8 mouse cellular contexts compared by ENCODE assay signal in genomic region chr10:25296286-25296656, GRCm38 (mm10). TPM values are rescaled to one million over a fixed set of nuclear protein-coding genes. Genes with fewer than 3 reads are reported as not detected.
DNase-seq lines count a peak whose midpoint lies in the region; ATAC-seq and TF ChIP-seq lines count a peak whose summit lies in the region.

No protein-coding gene starts in this region.

- no peaks in the 10 kb centered on the region for H3K27me3 ChIP-seq in cerebellum, adult 2 months (ENCODE audit: control insufficient read depth, insufficient read depth, low read length)
- H3K27me3 ChIP-seq in megakaryocyte, embryonic 14.5 days (replicated peaks) = no peaks in the 10 kb centered on the region
- H3K27me3 ChIP-seq in limb, embryonic 13.5 days = no peaks in the 10 kb centered on the region
- H3K27me3 ChIP-seq in stomach, embryonic 16.5 days (ENCODE audit: control insufficient read depth, insufficient read depth, low read length) = no peaks in the 10 kb centered on the region

- TF ChIP-seq CTCF in cerebellum, adult 2 months (IDR thresholded peaks at IDR 0.05; ENCODE audit: borderline replicate concordance, insufficient read depth, low read depth, low read length) = no peak

- peak overlapping the region; percentile 58 for H3K4me2 ChIP-seq in limb, embryonic 13.5 days (replicated peaks)
- H3K4me2 ChIP-seq in stomach, embryonic 16.5 days (ENCODE audit: low read depth, low read length) = peak overlapping the region; percentile 64

- no peak overlapping the region for H3K27ac ChIP-seq in cerebellum, adult 2 months (ENCODE audit: insufficient read depth, low read length)
- peak overlapping the region; percentile 94 for H3K27ac ChIP-seq in limb, embryonic 13.5 days
- H3K27ac ChIP-seq in stomach, embryonic 16.5 days (ENCODE audit: low read length) = peak overlapping the region; percentile 92

- H3K4me3 ChIP-seq in cerebellum, adult 2 months (replicated peaks; ENCODE audit: insufficient read depth, low read depth, low read length) = peak overlapping the region; percentile 74
- H3K4me3 ChIP-seq in megakaryocyte, embryonic 14.5 days (replicated peaks) = peak overlapping the region; percentile 94
- H3K4me3 ChIP-seq in limb, embryonic 13.5 days = peak overlapping the region; percentile 63
- H3K4me3 ChIP-seq in stomach, embryonic 16.5 days (replicated peaks; ENCODE audit: low read length) = peak overlapping the region; percentile 65

- H3K4me1 ChIP-seq in cerebellum, adult 2 months (ENCODE audit: control insufficient read depth, insufficient read depth, low read length) = peaks cover 4% of the 10 kb centered on the region; the same call in 1 of the 2 replicates
- peaks cover 72% of the 10 kb centered on the region for H3K4me1 ChIP-seq in megakaryocyte, embryonic 14.5 days
- H3K4me1 ChIP-seq in limb, embryonic 13.5 days = peaks cover 38% of the 10 kb centered on the region
- peaks cover 15% of the 10 kb centered on the region for H3K4me1 ChIP-seq in stomach, embryonic 16.5 days (ENCODE audit: control insufficient read depth, insufficient read depth, low read length)

- 13% methylated on average over 8 of the region's 8 CpGs for WGBS in cerebellum, adult 2 months
- WGBS in limb, embryonic 13.5 days = 44% methylated on average over 8 of the region's 8 CpGs
- 40% methylated on average over 8 of the region's 8 CpGs for WGBS in stomach, embryonic 16.5 days

- peak in 1 of 2 experiments; percentile 24 for DNase-seq in cerebellum, adult 2 months
- DNase-seq in cerebellum, adult 8-10 months = no peak
- no peak for DNase-seq in layer of hippocampus, postnatal 10 days (ENCODE audit: low spot score in 2 of 2)
- no peak for DNase-seq in urinary bladder, adult 18-20 months (ENCODE audit: low spot score in 2 of 2)

- peaks cover under 1% of the 10 kb centered on the region for H3K36me3 ChIP-seq in megakaryocyte, embryonic 14.5 days (replicated peaks; ENCODE audit: low read length)
- no peaks in the 10 kb centered on the region for H3K36me3 ChIP-seq in limb, embryonic 13.5 days
- no peaks in the 10 kb centered on the region for H3K36me3 ChIP-seq in stomach, embryonic 16.5 days (ENCODE audit: control insufficient read depth, insufficient read depth, low read length)

- H3K9ac ChIP-seq in limb, embryonic 13.5 days = peak overlapping the region; percentile 84
- peak overlapping the region; percentile 85 for H3K9ac ChIP-seq in stomach, embryonic 16.5 days (ENCODE audit: low read length)

- H3K9me3 ChIP-seq in megakaryocyte, embryonic 14.5 days = no peaks in the 10 kb centered on the region
- H3K9me3 ChIP-seq in limb, embryonic 13.5 days = no peaks in the 10 kb centered on the region
- H3K9me3 ChIP-seq in stomach, embryonic 16.5 days (replicated peaks; ENCODE audit: control insufficient read depth, low read length) = no peaks in the 10 kb centered on the region

- TF ChIP-seq POLR2A in cerebellum, adult 2 months (IDR thresholded peaks at IDR 0.05; ENCODE audit: borderline replicate concordance, insufficient read depth, low read length) = no peak

- ATAC-seq in megakaryocyte, adult 5-6 weeks (ENCODE audit: poor library complexity, severe bottlenecking) = no peak
- ATAC-seq in limb, embryonic 13.5 days (ENCODE audit: low FRiP score, low read depth) = no peak
- no peak for ATAC-seq in stomach, embryonic 16.5 days (ENCODE audit: insufficient read depth, low FRiP score)

RNA-seq across cellular contexts. Expression of gene Akap7, which starts 11.4 kb away (rescaled TPM):
- polyA plus RNA-seq in cerebellum, adult 2 months (2012; rRNA removed) = 91.9 and 98.7 TPM in 2 replicates
- polyA plus RNA-seq in megakaryocyte, embryonic 14.5 days (2012; ENCODE audit: insufficient read depth, low replicate concordance) = 10.6 and 14.7 TPM in 2 replicates
- total RNA-seq in megakaryocyte, adult 5-6 weeks (2015) = 15.5 and 20.1 TPM in 2 replicates
- total RNA-seq in megakaryocyte, adult 5-6 weeks (2017) = 18.5 and 18.8 TPM in 2 replicates
- 19.6 and 21.6 TPM in 2 replicates for polyA plus RNA-seq in limb, embryonic 13.5 days (2015; fragmentation: Nextera tagmentation; extraction: Ambion mirVana)
- 12.6 and 15.3 TPM in 2 replicates for polyA plus RNA-seq in stomach, embryonic 16.5 days (2015; fragmentation: Nextera tagmentation; extraction: Ambion mirVana)
- total RNA-seq in layer of hippocampus, postnatal 10 days (2021) = 10 to 100 TPM; 70.6 to 73.8 TPM
